Mouse (Mus musculus): ENCODE results near the gene Gsdme.

Gene Gsdme

DNA sequence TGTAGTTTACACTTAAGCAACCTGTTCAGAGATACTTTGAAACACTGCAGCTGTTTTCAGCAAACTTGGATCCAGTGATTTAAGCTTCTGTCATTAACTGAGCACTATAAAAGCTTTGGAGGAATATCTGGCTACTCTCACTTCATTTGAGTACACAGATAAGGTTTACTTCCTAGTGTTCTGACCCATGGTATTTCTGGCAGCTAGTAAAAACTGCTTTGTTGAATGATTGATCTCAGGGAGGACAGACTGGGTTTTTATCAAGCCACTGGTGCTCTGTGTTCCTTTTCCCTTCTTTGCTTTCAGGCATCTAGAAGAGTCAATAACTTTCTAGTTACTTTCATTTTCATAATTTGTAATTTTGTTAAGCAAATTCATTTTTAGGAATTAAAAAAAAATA is 74.3 kb downstream of the Gsdme start:
- DNase-seq (ENCODE audit: low read depth, low spot score) = no peak

DNA sequence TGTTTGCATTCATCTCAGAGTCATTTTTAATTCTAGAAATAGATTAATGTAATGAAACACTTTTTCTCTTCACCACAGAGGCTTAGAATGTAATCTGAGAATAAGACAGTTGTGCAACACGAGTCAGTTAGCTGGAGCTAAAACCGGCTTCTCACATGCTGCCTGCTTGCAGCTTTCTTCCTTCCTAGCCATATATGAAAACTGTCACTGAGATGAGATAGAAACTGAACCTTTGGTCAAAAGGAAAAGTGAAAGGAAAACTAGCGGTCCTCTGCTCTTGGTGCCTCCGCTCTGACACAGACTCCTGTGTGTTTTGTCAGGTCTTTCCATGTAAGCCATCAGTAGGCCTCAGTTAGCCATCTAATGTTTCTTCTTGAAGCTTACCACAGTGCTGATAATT is 75.7 kb downstream of the Gsdme start:
- DNase-seq (ENCODE audit: low read depth, low spot score) = no peak

DNA sequence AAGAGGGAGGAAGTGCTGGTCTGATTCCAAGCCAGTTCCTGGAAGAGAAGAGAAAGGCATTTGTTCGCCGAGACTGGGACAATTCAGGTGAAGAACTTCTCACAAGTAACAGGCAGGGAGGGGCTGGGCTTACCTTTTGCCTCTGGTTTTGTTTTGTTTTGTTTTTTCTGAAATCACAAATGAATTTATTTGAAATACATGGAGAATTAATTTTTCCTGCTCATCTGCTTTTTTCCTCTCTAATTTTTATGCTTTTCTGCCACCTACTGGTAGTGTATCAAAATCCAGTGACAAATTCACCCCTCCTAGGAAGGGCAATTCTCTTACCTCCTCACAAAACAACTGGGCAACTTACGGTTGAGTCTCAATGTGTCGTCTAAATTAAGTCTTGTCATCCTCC is 83.5 kb downstream of the Gsdme start:
- no peak for DNase-seq (ENCODE audit: low read depth, low spot score)

DNA sequence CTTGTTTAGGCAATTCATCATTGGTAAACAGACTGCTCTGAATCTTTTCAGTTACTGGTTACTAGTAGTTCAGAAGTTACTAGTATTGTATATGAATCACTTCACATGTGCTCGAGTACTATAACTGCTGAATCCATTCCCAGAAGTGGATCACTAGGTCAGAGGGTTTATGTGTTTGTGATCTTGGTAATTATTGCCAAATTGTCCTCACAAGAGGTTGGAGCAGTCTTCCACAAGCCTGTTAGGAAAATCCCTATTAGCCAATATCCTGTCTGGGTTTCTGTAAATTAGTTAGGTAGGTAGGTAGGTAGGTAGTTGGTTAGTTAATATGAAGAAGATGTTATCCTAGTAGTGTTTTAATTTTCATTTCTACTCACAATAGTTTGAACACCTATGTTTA is 87.9 kb downstream of the Gsdme start:
- no peak for DNase-seq (ENCODE audit: low read depth, low spot score)

DNA sequence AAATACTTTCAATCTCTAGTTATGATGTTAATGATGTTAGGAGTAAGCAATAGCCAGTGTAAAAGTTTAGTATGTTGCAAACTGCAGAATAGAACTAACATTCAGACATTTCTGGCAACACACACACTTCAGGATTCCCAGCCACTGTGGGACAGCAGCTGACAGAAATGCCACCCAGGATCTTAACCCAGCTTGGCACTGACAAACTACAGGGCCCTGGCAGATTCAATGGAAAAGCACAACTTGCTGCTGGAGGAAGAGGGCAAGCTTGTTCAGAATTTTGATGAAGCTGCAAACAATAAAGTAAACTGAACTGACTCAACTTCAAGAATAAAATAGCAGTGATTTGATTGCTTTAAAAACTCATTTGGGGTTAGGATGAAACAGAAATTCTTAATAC is 93.9 kb downstream of the Gsdme start:
- DNase-seq (ENCODE audit: low read depth, low spot score) = no peak

DNA sequence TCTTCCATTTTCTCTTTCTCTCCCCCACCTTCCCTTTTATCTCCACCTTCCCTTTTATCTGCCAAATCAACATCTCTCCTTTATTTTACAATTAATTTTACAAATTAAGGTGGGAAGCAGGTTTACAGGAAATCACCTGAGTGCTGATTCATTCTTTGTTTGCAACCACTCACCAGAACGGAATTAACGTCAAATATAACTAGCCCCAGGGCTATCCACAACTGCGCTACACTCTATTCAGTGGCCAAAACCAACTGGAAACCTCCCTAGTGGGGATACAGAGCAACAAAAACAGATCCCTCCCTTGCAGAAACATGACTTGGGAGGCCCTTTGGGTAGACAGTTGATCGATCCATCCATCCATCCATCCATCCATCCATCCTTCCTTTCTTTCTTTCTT is 94.8 kb downstream of the Gsdme start:
- peak; percentile 85 for DNase-seq (ENCODE audit: low read depth, low spot score)

DNA sequence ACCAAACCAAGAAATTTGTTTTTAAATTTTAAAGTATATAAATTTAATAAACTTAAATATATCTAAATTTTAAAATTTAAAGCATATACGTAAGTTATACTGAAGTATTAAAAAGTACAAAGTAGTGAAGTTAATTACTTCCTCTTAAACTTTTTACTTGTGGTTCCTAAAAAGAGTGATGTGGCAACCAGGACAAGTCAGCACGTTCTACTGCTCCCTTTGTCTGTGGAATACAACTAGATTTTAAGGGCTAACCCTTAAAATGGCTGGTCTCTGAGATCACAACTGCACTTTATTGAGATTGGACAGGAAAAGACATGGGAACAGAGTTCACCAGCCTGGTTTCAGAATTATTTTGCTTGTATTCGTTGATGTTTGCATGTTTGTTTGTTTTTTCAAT is 100.6 kb downstream of the Gsdme start:
- DNase-seq (ENCODE audit: low read depth, low spot score) = no peak

DNA sequence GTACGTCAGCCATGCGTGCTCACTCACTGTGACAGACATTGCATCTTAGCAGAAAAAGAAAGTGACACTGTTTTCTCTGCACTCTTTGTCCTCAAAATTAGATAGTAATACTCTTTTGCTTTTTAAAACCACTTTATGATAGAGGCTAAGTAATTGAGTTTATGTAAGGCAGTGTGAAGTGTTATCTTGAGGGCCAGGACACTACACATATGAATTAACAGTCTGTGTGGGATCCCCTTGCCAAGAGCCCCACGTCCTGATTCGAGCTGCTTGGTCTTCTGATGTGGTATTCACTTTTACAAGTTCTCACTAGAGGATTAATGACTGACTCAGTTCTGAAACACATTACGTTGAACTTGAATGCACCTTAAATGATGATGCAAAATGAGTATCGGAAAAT is 103.8 kb downstream of the Gsdme start:
- no peak for DNase-seq (ENCODE audit: low read depth, low spot score)

DNA sequence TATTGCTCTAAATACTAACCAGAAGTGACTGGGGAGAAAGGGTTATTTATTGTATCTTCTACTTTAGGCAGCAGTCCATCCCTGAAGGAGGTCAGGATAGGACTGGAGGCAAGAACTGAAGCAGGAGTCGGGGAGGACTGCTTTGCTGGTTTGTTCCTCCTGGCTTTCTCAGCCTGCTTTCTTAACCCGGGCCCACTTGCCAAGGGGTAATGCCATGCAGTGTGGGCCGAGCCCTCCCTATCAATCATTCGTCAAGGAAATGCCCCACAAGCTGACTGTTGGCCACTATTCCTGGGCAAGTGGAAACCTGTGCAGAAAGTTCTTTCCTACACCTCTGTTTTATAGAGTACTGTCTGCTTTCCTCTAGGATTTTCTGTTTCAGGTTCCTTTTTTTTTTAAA is 114.3 kb downstream of the Gsdme start:
- no peak for DNase-seq (ENCODE audit: low read depth, low spot score)

DNA sequence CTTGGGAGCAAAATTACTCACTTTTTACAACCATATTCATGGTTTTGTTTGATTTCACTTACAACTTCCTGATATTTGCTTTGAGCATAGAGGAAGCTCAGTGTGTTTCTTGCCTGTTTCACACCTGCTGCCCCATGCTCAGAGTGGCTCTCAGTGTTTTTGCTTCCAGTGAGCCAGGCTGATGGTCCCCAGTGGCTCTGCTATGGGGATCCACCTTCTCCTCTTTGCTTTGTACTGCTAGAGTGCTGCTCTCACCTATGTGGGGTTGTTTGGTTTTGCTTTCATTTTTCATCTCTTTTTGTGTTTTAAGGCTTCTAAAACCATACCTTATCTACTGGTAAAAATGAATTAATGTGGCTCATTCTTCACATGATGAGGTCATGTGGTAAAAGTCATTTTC is 117.5 kb downstream of the Gsdme start:
- no peak for DNase-seq (ENCODE audit: low read depth, low spot score)

DNA sequence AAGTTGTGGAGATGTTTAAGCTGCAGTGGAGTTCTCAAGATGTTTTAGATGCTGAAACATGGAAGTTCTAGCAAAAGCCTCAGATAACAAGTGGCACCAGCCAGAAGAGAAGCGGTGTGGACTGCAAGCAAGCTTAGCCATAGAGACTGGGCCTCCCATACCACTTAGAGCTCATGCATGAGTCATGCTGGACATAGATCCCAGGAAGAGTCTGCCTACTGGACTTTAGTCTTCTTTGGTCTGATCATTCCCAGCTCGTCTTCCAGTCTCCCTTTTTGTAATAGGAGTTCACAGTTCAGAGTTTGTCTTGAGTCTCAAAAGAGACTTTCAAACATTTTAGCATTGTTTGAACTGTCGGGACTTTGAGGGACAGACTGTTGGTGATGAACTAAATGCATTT is 124.1 kb downstream of the Gsdme start:
- no peak for DNase-seq (ENCODE audit: low read depth, low spot score)

Data from ES-CJ7 (cell line).